In the genomic region with DNA sequence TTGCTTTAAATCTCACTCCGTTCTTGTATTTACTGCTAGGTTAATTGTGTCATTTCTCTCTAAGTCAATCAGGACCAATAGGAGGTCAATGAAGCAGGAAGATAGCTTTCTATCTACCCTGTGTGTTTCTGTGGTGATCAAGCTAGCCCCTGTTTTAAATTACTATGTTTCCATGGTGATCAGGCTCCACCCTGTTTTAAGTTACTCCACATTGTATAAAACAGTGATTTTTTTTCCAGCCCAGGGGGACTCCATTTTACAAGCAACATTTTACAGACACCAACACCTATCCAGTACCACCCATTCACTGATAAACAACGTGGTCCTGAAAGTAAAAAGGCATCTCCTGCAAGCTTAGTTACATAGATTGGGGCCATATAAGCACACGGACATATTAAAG, we compare ENCODE assay signal across 11 mouse cellular contexts.
"Had no signal": no experiment of that assay in that cellular context is flagged by ENCODE, and none has a peak within 500 bp of the region (broad histone marks: within the 10 kb centered on the region; RNA-seq: fewer than 3 reads in every experiment).

No protein-coding gene starts in this region.

- H3K4me3 ChIP-seq: midbrain, embryonic 12.5 days; neural tube, embryonic 13.5 days had no signal

- H3K27ac ChIP-seq: liver, embryonic 14.5 days; midbrain, embryonic 12.5 days; neural tube, embryonic 13.5 days had no signal

- H3K4me1 ChIP-seq: midbrain, embryonic 12.5 days had no signal

- H3K36me3 ChIP-seq: midbrain, embryonic 12.5 days; neural tube, embryonic 13.5 days had no signal

- H3K9me3 ChIP-seq: midbrain, embryonic 12.5 days; neural tube, embryonic 13.5 days had no signal

- H3K9ac ChIP-seq: liver, embryonic 14.5 days; midbrain, embryonic 12.5 days; neural tube, embryonic 13.5 days had no signal

- DNase-seq: kidney, postnatal 25 days; layer of hippocampus, adult 9-11 months; layer of hippocampus, postnatal 36 days; lung, adult 18-20 months; right cerebral cortex, adult 18-20 months; right cerebral cortex, postnatal 25 days; thymus, postnatal 36 days had no signal

- H3K27me3 ChIP-seq: midbrain, embryonic 12.5 days; neural tube, embryonic 13.5 days had no signal

- ATAC-seq: midbrain, embryonic 16.5 days had no signal

- H3K4me2 ChIP-seq: midbrain, embryonic 12.5 days; neural tube, embryonic 13.5 days had no signal
